Mouse (Mus musculus) hindbrain, embryonic 14.5 days (tissue): ENCODE measurements around the gene Ina. TPM values are rescaled to one million over a fixed set of nuclear protein-coding genes. Genes with fewer than 3 reads are reported as not detected.

Experiments
- ATAC-seq: fragments of 200-750 bp; cut with Nextera tagmentation; 2 replicates; pipeline ENCODE4 v1.8.0; 2017; ENCODE audit warnings: moderate number of reproducible peaks, mild to moderate bottlenecking, moderate TSS enrichment, moderate library complexity; ENCODE audit not compliant: low FRiP score
- DNase-seq: peaks from one replicate; pipeline ENCODE4 v3.0.0-alpha.2; 2015; ENCODE audit warnings: low spot score
- H3K27ac ChIP-seq: fragments of 300-500 bp; sonication (generic); 2 replicates; pipeline ENCODE4 v1.5.1; 2014; ENCODE audit warnings: mild to moderate bottlenecking, moderate library complexity
- H3K27me3 ChIP-seq: fragments of 300-500 bp; sonication (generic); 2 replicates; pipeline ENCODE4 v1.6.1; 2014; ENCODE audit warnings: mild to moderate bottlenecking, low read length, mixed read lengths; ENCODE audit not compliant: control insufficient read depth, insufficient read depth
- H3K36me3 ChIP-seq: fragments of 300-500 bp; sonication (generic); replicated peaks from 2 replicates; pipeline ENCODE4 v1.6.1; 2014; ENCODE audit not compliant: control insufficient read depth, insufficient read depth
- H3K4me1 ChIP-seq: fragments of 300-500 bp; sonication (generic); replicated peaks from 2 replicates; pipeline ENCODE4 v1.6.1; 2014; ENCODE audit warnings: antibody characterized with exemption, low read length, mixed read lengths; ENCODE audit not compliant: control insufficient read depth, insufficient read depth
- H3K4me2 ChIP-seq: fragments of 300-500 bp; sonication (generic); replicated peaks from 2 replicates; pipeline ENCODE4 v1.6.1; 2014; ENCODE audit warnings: mild to moderate bottlenecking, moderate library complexity
- H3K4me3 ChIP-seq: fragments of 300-500 bp; sonication (generic); replicated peaks from 2 replicates; pipeline ENCODE4 v1.5.1; 2014; ENCODE audit warnings: mild to moderate bottlenecking, low read length
- H3K9ac ChIP-seq: fragments of 300-500 bp; sonication (generic); 2 replicates; pipeline ENCODE4 v1.6.1; 2014
- H3K9me3 ChIP-seq: fragments of 300-500 bp; sonication (generic); 2 replicates; pipeline ENCODE4 v1.6.1; 2016; ENCODE audit warnings: low read length; ENCODE audit not compliant: control insufficient read depth
- WGBS: fragments of 180-500 bp; shearing (Covaris S2); extraction: QIAGEN DNeasy Blood & Tissue Kit; methylation state at CpG from one replicate; pipeline ENCODE4 v1.1.7; 2014; 5-methylcytosine and 5-hydroxymethylcytosine counted together
- polyA plus RNA-seq: library from polyadenylated mRNA; unstranded; fragments of >200 nt; fragmentation: Nextera tagmentation; extraction: Ambion mirVana; gene quantifications from 2 replicates; pipeline ENCODE4 v1.2.1, GENCODE M21; 2014

Ina gene
- polyA plus RNA-seq, 1 experiment from 2014 or later: 616 TPM

DNA sequence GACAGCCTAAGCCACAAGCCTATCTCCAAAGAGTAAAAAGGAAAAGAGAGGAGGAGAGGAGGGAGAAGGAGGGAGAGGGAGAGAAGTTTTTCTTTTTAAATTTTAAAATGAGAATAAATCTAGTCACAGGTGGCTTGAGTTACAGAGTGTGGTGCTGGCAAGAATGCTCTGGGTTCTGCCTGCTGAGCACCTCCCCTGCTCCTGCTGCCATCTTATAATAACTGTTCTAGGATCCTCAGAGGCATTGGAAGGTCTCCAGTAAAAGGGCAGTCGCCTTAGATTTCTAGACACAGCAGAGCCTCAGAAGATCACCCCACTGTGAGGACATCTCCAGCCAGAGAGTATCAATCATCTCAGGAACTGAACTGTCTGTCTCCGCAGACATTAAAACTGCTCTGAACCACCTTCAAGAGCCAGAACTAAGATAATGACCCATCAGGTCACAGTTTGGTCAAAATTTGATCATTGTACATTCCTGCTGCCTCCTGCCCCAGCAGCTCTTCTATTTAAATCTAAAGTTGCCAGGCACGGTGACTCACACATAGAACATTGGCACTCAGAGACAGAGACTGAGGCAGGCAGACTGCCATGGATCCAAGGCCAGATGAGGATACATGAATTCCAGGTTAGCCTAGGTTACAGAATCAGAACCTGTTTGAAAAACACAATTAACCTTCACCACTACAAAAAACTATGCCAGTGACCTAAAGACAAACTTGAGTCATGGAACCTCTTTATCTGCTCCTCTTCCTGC is 26.4 kb downstream of the Ina start:
- 91% methylated on average over 3 of the region's 3 CpGs for WGBS
- H3K27ac ChIP-seq: no peak overlapping the region
- peaks cover 76% of the 10 kb centered on the region for H3K36me3 ChIP-seq
- DNase-seq (no peak), ATAC-seq (no peak)
- H3K27me3 ChIP-seq: no peaks in the 10 kb centered on the region
- H3K9me3 ChIP-seq: no peaks in the 10 kb centered on the region
- no peak overlapping the region for H3K4me2 ChIP-seq
- no peaks in the 10 kb centered on the region for H3K4me1 ChIP-seq
- H3K4me3 ChIP-seq: no peak overlapping the region
- H3K9ac ChIP-seq: no peak overlapping the region

DNA sequence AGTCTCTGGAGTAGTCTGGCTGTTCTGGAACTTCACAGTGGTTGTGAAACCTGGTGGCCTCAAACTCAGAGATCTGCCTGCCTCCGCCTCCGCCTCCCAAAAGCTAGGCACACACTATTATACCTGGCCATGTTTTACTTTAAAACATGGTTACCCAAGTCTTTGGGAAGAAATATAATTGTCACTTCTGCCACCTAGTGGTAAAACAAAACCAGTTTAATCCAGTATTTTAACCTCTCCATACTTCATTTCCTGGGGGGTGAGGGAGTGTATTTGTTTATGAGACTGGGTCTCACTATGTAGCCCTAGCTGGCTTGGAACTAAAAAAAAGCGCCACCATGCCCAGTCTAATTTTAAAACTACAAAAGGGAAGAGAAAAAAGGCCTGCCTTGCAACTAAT is 29.1 kb downstream of the Ina start:
- H3K9me3 ChIP-seq: no peaks in the 10 kb centered on the region
- H3K27ac ChIP-seq: no peak overlapping the region
- no peak overlapping the region for H3K4me3 ChIP-seq
- H3K27me3 ChIP-seq: no peaks in the 10 kb centered on the region
- no peak overlapping the region for H3K9ac ChIP-seq
- DNase-seq (peak; percentile 55), ATAC-seq (no peak)
- peaks cover 75% of the 10 kb centered on the region for H3K36me3 ChIP-seq
- 91% methylated on average over 3 of the region's 3 CpGs for WGBS
- no peak overlapping the region for H3K4me2 ChIP-seq
- H3K4me1 ChIP-seq: no peaks in the 10 kb centered on the region

DNA sequence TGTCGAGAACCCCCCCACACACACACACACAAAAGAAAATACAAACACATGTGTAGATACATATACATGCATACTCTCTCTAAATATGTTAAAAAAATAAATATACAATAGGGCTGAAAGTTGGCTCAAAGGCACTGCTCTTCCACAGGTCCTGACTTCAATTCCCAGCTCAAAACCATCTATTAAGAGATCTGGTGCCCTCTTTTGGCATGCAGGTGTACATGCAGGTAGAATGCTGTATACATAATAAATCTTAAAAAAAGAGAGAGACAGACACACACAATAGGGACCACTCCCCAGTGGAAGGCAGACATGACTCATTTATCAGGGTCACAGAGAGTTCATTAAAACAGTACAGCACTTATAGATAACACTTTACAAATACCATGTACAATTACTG is 31.8 kb downstream of the Ina start:
- Histone ChIP-seq H3K4me2 (no peak overlapping the region), H3K9me3 (no peaks in the 10 kb centered on the region), H3K27ac (no peak overlapping the region), H3K4me1 (peaks cover 11% of the 10 kb centered on the region), H3K4me3 (no peak overlapping the region), H3K36me3 (peaks cover 49% of the 10 kb centered on the region), H3K9ac (no peak overlapping the region), H3K27me3 (no peaks in the 10 kb centered on the region)
- 90% methylated on average over 1 of the region's 1 CpGs for WGBS
- DNase-seq: no peak
- ATAC-seq: no peak

DNA sequence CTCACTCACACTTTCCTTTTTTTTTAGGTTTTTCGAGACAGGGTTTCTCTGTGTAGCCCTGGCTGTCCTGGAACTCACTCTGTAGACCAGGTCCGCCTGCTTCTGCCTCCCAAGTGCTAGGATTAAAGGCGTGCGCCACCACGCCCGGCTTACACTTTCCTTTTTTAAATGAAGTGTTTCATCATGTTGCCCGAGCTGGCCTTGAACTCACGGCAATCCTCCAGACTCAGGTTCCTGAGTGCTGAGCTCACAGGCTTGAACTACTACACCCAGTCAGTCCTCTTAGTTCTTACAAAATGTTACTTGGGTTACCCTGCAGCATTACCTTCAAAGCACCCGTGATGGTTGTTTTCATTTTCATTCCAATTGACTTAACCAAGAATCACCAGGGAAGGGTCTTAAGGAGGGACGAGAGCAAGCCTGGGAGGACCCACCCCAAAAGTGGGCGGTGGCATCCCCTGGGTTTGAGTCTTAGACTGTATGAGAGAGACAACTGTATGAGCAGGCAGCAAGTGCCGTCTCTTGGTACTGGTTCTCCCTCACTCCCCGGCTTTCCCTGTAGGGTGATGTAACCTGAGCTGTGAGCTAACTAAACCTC is 32.8 kb downstream of the Ina start:
- 92% methylated on average over 13 of the region's 13 CpGs for WGBS
- no peak overlapping the region for H3K4me3 ChIP-seq
- ATAC-seq (no peak), DNase-seq (no peak)
- H3K4me1 ChIP-seq: peaks cover 11% of the 10 kb centered on the region
- H3K9ac ChIP-seq: no peak overlapping the region
- H3K27ac ChIP-seq: no peak overlapping the region
- no peak overlapping the region for H3K4me2 ChIP-seq
- peaks cover 39% of the 10 kb centered on the region for H3K36me3 ChIP-seq
- H3K9me3 ChIP-seq: no peaks in the 10 kb centered on the region
- H3K27me3 ChIP-seq: no peaks in the 10 kb centered on the region

- Histone ChIP-seq H3K36me3 (peaks cover 33% of the 10 kb centered on the region), H3K27ac (no peak overlapping the region), H3K4me1 (peaks cover 11% of the 10 kb centered on the region), H3K4me3 (no peak overlapping the region), H3K9ac (0 out of 2 replicates have a peak overlapping the region, but pooled peaks have one; percentile 91), H3K4me2 (peak overlapping the region; percentile 57), H3K9me3 (no peaks in the 10 kb centered on the region), H3K27me3 (no peaks in the 10 kb centered on the region)
- no peak for ATAC-seq
- 74% methylated on average over 4 of the region's 4 CpGs for WGBS
- no peak for DNase-seq
Observed at GRCm38 (mm10) chr19:47049061-47049460, 34.6 kb downstream of the Ina start.

DNA sequence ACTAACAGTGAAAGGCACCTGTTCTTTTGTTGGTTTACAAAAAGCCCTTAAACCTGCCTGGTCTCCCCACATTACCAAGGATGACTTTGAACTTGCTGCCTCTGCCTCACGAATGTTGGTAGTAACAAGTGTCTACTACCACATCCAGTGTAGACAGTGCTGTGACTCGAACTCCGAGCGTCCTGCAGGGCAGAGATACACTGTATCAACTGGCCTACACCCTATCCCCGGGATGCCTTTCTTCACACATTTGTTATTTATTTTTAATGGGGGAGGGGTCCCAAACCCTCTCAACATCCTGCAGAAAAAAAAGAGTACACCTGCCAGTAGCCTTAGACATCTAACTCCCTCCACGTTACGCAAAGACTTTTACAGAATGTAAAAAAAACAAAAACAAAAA is 35.3 kb downstream of the Ina start:
- no peaks in the 10 kb centered on the region for H3K9me3 ChIP-seq
- no peak for DNase-seq
- peak overlapping the region; percentile 91 for H3K27ac ChIP-seq
- H3K9ac ChIP-seq: peak overlapping the region; percentile 91
- peak overlapping the region; percentile 57 for H3K4me2 ChIP-seq
- H3K27me3 ChIP-seq: no peaks in the 10 kb centered on the region
- WGBS: 6% methylated on average over 7 of the region's 7 CpGs
- peaks cover 32% of the 10 kb centered on the region for H3K36me3 ChIP-seq
- no peak for ATAC-seq
- peaks cover 11% of the 10 kb centered on the region for H3K4me1 ChIP-seq
- peak overlapping the region; percentile 81 for H3K4me3 ChIP-seq

- peaks cover 11% of the 10 kb centered on the region for H3K4me1 ChIP-seq
- peak within 1 kb of the TSS; percentile 91 for H3K27ac ChIP-seq
- H3K4me3 ChIP-seq: peak within 1 kb of the TSS; percentile 81
- H3K36me3 ChIP-seq: peaks cover 26% of the 10 kb centered on the region
- under 1% methylated on average over 75 of the region's 75 CpGs for WGBS
- ATAC-seq (peak; percentile 92), DNase-seq (peak; percentile 85)
- H3K9ac ChIP-seq: peak within 1 kb of the TSS; percentile 91
- no peaks in the 10 kb centered on the region for H3K9me3 ChIP-seq
- H3K4me2 ChIP-seq: peak within 1 kb of the TSS; percentile 57
- no peaks in the 10 kb centered on the region for H3K27me3 ChIP-seq
Observed at GRCm38 (mm10) chr19:47050271-47051032, 36.0 kb downstream of the Ina start, which contains the start of gene Pcgf6. TSS of gene Pcgf6 (minus strand) at chr19:47050906.

- no peak overlapping the region for H3K4me3 ChIP-seq
- DNase-seq (no peak), ATAC-seq (no peak)
- WGBS: 82% methylated on average over 4 of the region's 4 CpGs
- H3K27me3 ChIP-seq: no peaks in the 10 kb centered on the region
- H3K4me1 ChIP-seq: peaks cover 11% of the 10 kb centered on the region
- H3K9me3 ChIP-seq: no peaks in the 10 kb centered on the region
- no peak overlapping the region for H3K9ac ChIP-seq
- no peak overlapping the region for H3K27ac ChIP-seq
- no peak overlapping the region for H3K4me2 ChIP-seq
- H3K36me3 ChIP-seq: peaks cover 3% of the 10 kb centered on the region; the same call in 1 of the 2 replicates
Observed at GRCm38 (mm10) chr19:47052927-47053326, 38.4 kb downstream of the Ina start.

GRCm38 (mm10) chr19:47053471-47053870 is 39.0 kb downstream of the Ina start:
- H3K4me1 ChIP-seq: peaks cover 11% of the 10 kb centered on the region
- H3K27me3 ChIP-seq: no peaks in the 10 kb centered on the region
- H3K9ac ChIP-seq: no peak overlapping the region
- WGBS: 91% methylated on average over 4 of the region's 4 CpGs
- no peak overlapping the region for H3K4me3 ChIP-seq
- ATAC-seq (no peak), DNase-seq (no peak)
- H3K4me2 ChIP-seq: no peak overlapping the region
- H3K27ac ChIP-seq: no peak overlapping the region
- H3K36me3 ChIP-seq: no peaks in the 10 kb centered on the region
- no peaks in the 10 kb centered on the region for H3K9me3 ChIP-seq
